Mouse (Mus musculus): Measurements from ENCODE around the gene Fbn1. TPM values are rescaled to one million over a fixed set of nuclear protein-coding genes. Genes with fewer than 3 reads are reported as not detected.

Fbn1 gene
- polyA plus RNA-seq, 1 experiment from 2014 or later = 9.1 TPM

GRCm38 (mm10) chr2:125452369-125453097 lies 55.3 kb downstream of the Fbn1 start:
- Histone ChIP-seq H3K36me3 (ENCODE audit: control insufficient read depth, insufficient read depth, low read length) (no peaks in the 10 kb centered on the region), H3K4me2 (no peak overlapping the region), H3K4me1 (ENCODE audit: control insufficient read depth, insufficient read depth, low read length) (peaks cover 6% of the 10 kb centered on the region), H3K9me3 (ENCODE audit: control insufficient read depth, low read length) (no peaks in the 10 kb centered on the region), H3K27ac (ENCODE audit: low read depth, low read length) (no peak overlapping the region), H3K27me3 (ENCODE audit: control insufficient read depth, insufficient read depth, low read length) (no peaks in the 10 kb centered on the region), H3K9ac (ENCODE audit: low read length) (no peak overlapping the region), H3K4me3 (ENCODE audit: low read depth, low read length) (no peak overlapping the region)
- ATAC-seq (ENCODE audit: low FRiP score) (peak; percentile 46), DNase-seq (ENCODE audit: low spot score, missing footprints) (no peak)
- 29% methylated on average over 6 of the region's 6 CpGs for WGBS

GRCm38 (mm10) chr2:125449361-125449760 lies 58.4 kb downstream of the Fbn1 start:
- WGBS = 86% methylated on average over 8 of the region's 8 CpGs

GRCm38 (mm10) chr2:125448881-125449280 lies 58.9 kb downstream of the Fbn1 start:
- no peak for DNase-seq (ENCODE audit: low spot score, missing footprints)
- Histone ChIP-seq H3K9me3 (ENCODE audit: control insufficient read depth, low read length) (no peaks in the 10 kb centered on the region), H3K36me3 (ENCODE audit: control insufficient read depth, insufficient read depth, low read length) (no peaks in the 10 kb centered on the region), H3K27ac (ENCODE audit: low read depth, low read length) (no peak overlapping the region), H3K9ac (ENCODE audit: low read length) (no peak overlapping the region), H3K27me3 (ENCODE audit: control insufficient read depth, insufficient read depth, low read length) (no peaks in the 10 kb centered on the region), H3K4me2 (no peak overlapping the region), H3K4me1 (ENCODE audit: control insufficient read depth, insufficient read depth, low read length) (peaks cover 6% of the 10 kb centered on the region), H3K4me3 (ENCODE audit: low read depth, low read length) (no peak overlapping the region)
- no peak for ATAC-seq (ENCODE audit: low FRiP score)
- 86% methylated on average over 6 of the region's 6 CpGs for WGBS

More at GRCm38 (mm10) chr2:125449361-125449760, 58.4 kb downstream of the Fbn1 start:
- H3K9ac ChIP-seq (ENCODE audit: low read length) = no peak overlapping the region
- H3K4me1 ChIP-seq (ENCODE audit: control insufficient read depth, insufficient read depth, low read length) = peaks cover 6% of the 10 kb centered on the region
- no peak overlapping the region for H3K4me3 ChIP-seq (ENCODE audit: low read depth, low read length)
- no peaks in the 10 kb centered on the region for H3K27me3 ChIP-seq (ENCODE audit: control insufficient read depth, insufficient read depth, low read length)
- no peak overlapping the region for H3K4me2 ChIP-seq
- DNase-seq (ENCODE audit: low spot score, missing footprints) = no peak
- no peak for ATAC-seq (ENCODE audit: low FRiP score)
- H3K27ac ChIP-seq (ENCODE audit: low read depth, low read length) = no peak overlapping the region
- H3K9me3 ChIP-seq (ENCODE audit: control insufficient read depth, low read length) = no peaks in the 10 kb centered on the region
- H3K36me3 ChIP-seq (ENCODE audit: control insufficient read depth, insufficient read depth, low read length) = no peaks in the 10 kb centered on the region

- Histone ChIP-seq H3K9ac (ENCODE audit: low read length) (no peak overlapping the region), H3K4me1 (ENCODE audit: control insufficient read depth, insufficient read depth, low read length) (no peaks in the 10 kb centered on the region), H3K27ac (ENCODE audit: low read depth, low read length) (no peak overlapping the region), H3K9me3 (ENCODE audit: control insufficient read depth, low read length) (no peaks in the 10 kb centered on the region), H3K4me2 (no peak overlapping the region), H3K4me3 (ENCODE audit: low read depth, low read length) (no peak overlapping the region), H3K36me3 (ENCODE audit: control insufficient read depth, insufficient read depth, low read length) (no peaks in the 10 kb centered on the region), H3K27me3 (ENCODE audit: control insufficient read depth, insufficient read depth, low read length) (no peaks in the 10 kb centered on the region)
- 83% methylated on average over 9 of the region's 9 CpGs for WGBS
- no peak for ATAC-seq (ENCODE audit: low FRiP score)
- no peak for DNase-seq (ENCODE audit: low spot score, missing footprints)
These were observed 60.4 kb downstream of the Fbn1 start for GRCm38 (mm10) chr2:125447274-125447898.

- ATAC-seq (ENCODE audit: low FRiP score) (no peak), DNase-seq (ENCODE audit: low spot score, missing footprints) (no peak)
- Histone ChIP-seq H3K4me3 (ENCODE audit: low read depth, low read length) (no peak overlapping the region), H3K27ac (ENCODE audit: low read depth, low read length) (no peak overlapping the region), H3K9me3 (ENCODE audit: control insufficient read depth, low read length) (no peaks in the 10 kb centered on the region), H3K27me3 (ENCODE audit: control insufficient read depth, insufficient read depth, low read length) (no peaks in the 10 kb centered on the region), H3K4me1 (ENCODE audit: control insufficient read depth, insufficient read depth, low read length) (no peaks in the 10 kb centered on the region), H3K4me2 (no peak overlapping the region), H3K36me3 (ENCODE audit: control insufficient read depth, insufficient read depth, low read length) (no peaks in the 10 kb centered on the region), H3K9ac (ENCODE audit: low read length) (no peak overlapping the region)
- WGBS = 81% methylated on average over 8 of the region's 8 CpGs
These were observed 69.4 kb downstream of the Fbn1 start for GRCm38 (mm10) chr2:125438381-125438780.

GRCm38 (mm10) chr2:125436240-125436639 lies 71.6 kb downstream of the Fbn1 start:
- H3K4me2 ChIP-seq = no peak overlapping the region
- H3K4me3 ChIP-seq (ENCODE audit: low read depth, low read length) = no peak overlapping the region
- no peak for DNase-seq (ENCODE audit: low spot score, missing footprints)
- ATAC-seq (ENCODE audit: low FRiP score) = no peak
- no peaks in the 10 kb centered on the region for H3K4me1 ChIP-seq (ENCODE audit: control insufficient read depth, insufficient read depth, low read length)
- H3K27ac ChIP-seq (ENCODE audit: low read depth, low read length) = no peak overlapping the region
- H3K9ac ChIP-seq (ENCODE audit: low read length) = no peak overlapping the region
- WGBS = 76% methylated on average over 7 of the region's 7 CpGs
- no peaks in the 10 kb centered on the region for H3K27me3 ChIP-seq (ENCODE audit: control insufficient read depth, insufficient read depth, low read length)
- no peaks in the 10 kb centered on the region for H3K36me3 ChIP-seq (ENCODE audit: control insufficient read depth, insufficient read depth, low read length)
- no peaks in the 10 kb centered on the region for H3K9me3 ChIP-seq (ENCODE audit: control insufficient read depth, low read length)

GRCm38 (mm10) chr2:125433524-125433923 lies 74.3 kb downstream of the Fbn1 start:
- no peaks in the 10 kb centered on the region for H3K36me3 ChIP-seq (ENCODE audit: control insufficient read depth, insufficient read depth, low read length)
- WGBS = 92% methylated on average over 6 of the region's 6 CpGs

GRCm38 (mm10) chr2:125431491-125431890 lies 76.3 kb downstream of the Fbn1 start:
- H3K36me3 ChIP-seq (ENCODE audit: control insufficient read depth, insufficient read depth, low read length) = no peaks in the 10 kb centered on the region
- H3K27me3 ChIP-seq (ENCODE audit: control insufficient read depth, insufficient read depth, low read length) = no peaks in the 10 kb centered on the region
- DNase-seq (ENCODE audit: low spot score, missing footprints) (no peak), ATAC-seq (ENCODE audit: low FRiP score) (no peak)
- no peaks in the 10 kb centered on the region for H3K9me3 ChIP-seq (ENCODE audit: control insufficient read depth, low read length)
- H3K4me3 ChIP-seq (ENCODE audit: low read depth, low read length) = no peak overlapping the region
- no peak overlapping the region for H3K9ac ChIP-seq (ENCODE audit: low read length)
- no peak overlapping the region for H3K4me2 ChIP-seq
- WGBS = 82% methylated on average over 6 of the region's 6 CpGs
- H3K4me1 ChIP-seq (ENCODE audit: control insufficient read depth, insufficient read depth, low read length) = no peaks in the 10 kb centered on the region
- H3K27ac ChIP-seq (ENCODE audit: low read depth, low read length) = no peak overlapping the region

More at GRCm38 (mm10) chr2:125433524-125433923, 74.3 kb downstream of the Fbn1 start:
- Histone ChIP-seq H3K27ac (ENCODE audit: low read depth, low read length) (no peak overlapping the region), H3K4me3 (ENCODE audit: low read depth, low read length) (no peak overlapping the region), H3K27me3 (ENCODE audit: control insufficient read depth, insufficient read depth, low read length) (no peaks in the 10 kb centered on the region), H3K9me3 (ENCODE audit: control insufficient read depth, low read length) (no peaks in the 10 kb centered on the region), H3K9ac (ENCODE audit: low read length) (no peak overlapping the region), H3K4me2 (no peak overlapping the region), H3K4me1 (ENCODE audit: control insufficient read depth, insufficient read depth, low read length) (no peaks in the 10 kb centered on the region)
- DNase-seq (ENCODE audit: low spot score, missing footprints) (no peak), ATAC-seq (ENCODE audit: low FRiP score) (no peak)

- Histone ChIP-seq H3K36me3 (ENCODE audit: control insufficient read depth, insufficient read depth, low read length) (no peaks in the 10 kb centered on the region), H3K4me1 (ENCODE audit: control insufficient read depth, insufficient read depth, low read length) (no peaks in the 10 kb centered on the region), H3K27me3 (ENCODE audit: control insufficient read depth, insufficient read depth, low read length) (no peaks in the 10 kb centered on the region), H3K27ac (ENCODE audit: low read depth, low read length) (no peak overlapping the region), H3K9me3 (ENCODE audit: control insufficient read depth, low read length) (no peaks in the 10 kb centered on the region), H3K4me2 (no peak overlapping the region), H3K4me3 (ENCODE audit: low read depth, low read length) (no peak overlapping the region), H3K9ac (ENCODE audit: low read length) (no peak overlapping the region)
- WGBS = 82% methylated on average over 10 of the region's 10 CpGs
- ATAC-seq (ENCODE audit: low FRiP score) = no peak
- DNase-seq (ENCODE audit: low spot score, missing footprints) = no peak
These were observed 78.9 kb downstream of the Fbn1 start for GRCm38 (mm10) chr2:125428811-125429438.

Measured in midbrain, embryonic 11.5 days (tissue).